16 mouse cellular contexts compared by ENCODE assay signal in the genomic region with DNA sequence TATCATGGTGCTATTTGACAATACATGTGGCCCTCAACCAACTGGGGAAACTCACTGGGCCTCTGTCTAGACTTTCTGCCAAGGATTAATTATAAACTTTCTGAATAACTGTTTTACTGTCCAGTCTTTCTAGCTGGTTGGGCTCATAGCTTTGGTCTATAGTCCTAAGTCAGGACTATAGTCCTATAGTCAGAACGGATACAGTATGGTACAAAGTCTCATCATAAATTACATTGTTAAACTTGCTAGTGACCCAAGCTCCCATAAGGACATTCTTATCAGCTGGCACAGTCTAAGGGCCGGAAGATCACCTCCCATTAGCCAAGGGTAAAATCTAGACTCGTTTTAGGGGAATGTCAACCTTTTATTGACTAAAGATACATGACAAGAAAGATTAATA.
"Had no signal": no experiment of that assay in that cellular context is flagged by ENCODE, and none has a peak within 500 bp of the region (broad histone marks: within the 10 kb centered on the region; RNA-seq: fewer than 3 reads in every experiment).

No protein-coding gene starts in this region.

- H3K9me3 ChIP-seq: neural tube, embryonic 13.5 days; neural tube, embryonic 15.5 days; stomach, embryonic 15.5 days had no signal

- DNase-seq: retina, postnatal 1 day; right cerebral cortex, adult 18-20 months; right cerebral cortex, postnatal 14 days; right cerebral cortex, postnatal 25 days; right cerebral cortex, postnatal 4 days; spleen, adult 18-20 months; thymus, adult 18-20 months; thymus, adult 2 months; thymus, postnatal 14 days; thymus, postnatal 25 days; thymus, postnatal 36 days; thymus, postnatal 4 days had no signal

- H3K27me3 ChIP-seq: neural tube, embryonic 13.5 days; neural tube, embryonic 15.5 days; stomach, embryonic 15.5 days had no signal

- H3K9ac ChIP-seq: neural tube, embryonic 13.5 days; neural tube, embryonic 15.5 days; stomach, embryonic 15.5 days had no signal

- H3K4me3 ChIP-seq: neural tube, embryonic 13.5 days; neural tube, embryonic 15.5 days; stomach, embryonic 15.5 days had no signal

- H3K36me3 ChIP-seq: neural tube, embryonic 13.5 days; neural tube, embryonic 15.5 days; stomach, embryonic 15.5 days had no signal

- H3K4me2 ChIP-seq: neural tube, embryonic 13.5 days; neural tube, embryonic 15.5 days; stomach, embryonic 15.5 days had no signal

- H3K4me1 ChIP-seq: stomach, embryonic 15.5 days had no signal

- H3K27ac ChIP-seq: neural tube, embryonic 13.5 days; neural tube, embryonic 15.5 days; stomach, embryonic 15.5 days; stomach, postnatal 0 days had no signal
